Mouse (Mus musculus) limb, embryonic 10.5 days (tissue): Measurements from ENCODE around the gene Defb15. TPM values are rescaled to one million over a fixed set of nuclear protein-coding genes. Genes with fewer than 3 reads are reported as not detected.
A peak's percentile ranks its signal among the peaks of the same experiment; 100 is the strongest.
"Not testable (repeated sequence)": the region's sequence is repeated elsewhere in the genome, so short reads cannot be mapped to it uniquely, and the experiment has no call there.

ENCODE experiments used
- DNase-seq: peaks from one replicate; pipeline ENCODE4 v3.0.0-alpha.2; 2017; ENCODE audit warnings: low spot score
- H3K27ac ChIP-seq: fragments of 300-500 bp; sonication (generic); 2 replicates; pipeline ENCODE4 v1.5.1; 2016; ENCODE audit warnings: mild to moderate bottlenecking
- H3K27me3 ChIP-seq: fragments of 300-500 bp; sonication (generic); 2 replicates; pipeline ENCODE4 v1.6.1; 2016; ENCODE audit warnings: low read depth, mild to moderate bottlenecking; ENCODE audit not compliant: poor library complexity, severe bottlenecking
- H3K36me3 ChIP-seq: fragments of 300-500 bp; sonication (generic); 2 replicates; pipeline ENCODE4 v1.6.1; 2016; ENCODE audit warnings: mild to moderate bottlenecking, moderate library complexity
- H3K4me1 ChIP-seq: fragments of 300-500 bp; sonication (generic); 2 replicates; pipeline ENCODE4 v1.6.1; 2016
- H3K4me3 ChIP-seq: fragments of 300-500 bp; sonication (generic); 2 replicates; pipeline ENCODE4 v1.5.1; 2016; ENCODE audit warnings: mild to moderate bottlenecking, moderate library complexity
- H3K9me3 ChIP-seq: fragments of 300-500 bp; sonication (generic); replicated peaks from 2 replicates; pipeline ENCODE4 v1.6.1; 2016; ENCODE audit warnings: mild to moderate bottlenecking
- WGBS: fragments of 180-500 bp; shearing (Covaris S2); methylation state at CpG from one replicate; pipeline ENCODE4 v1.1.7; 2016; 5-methylcytosine and 5-hydroxymethylcytosine counted together
- polyA plus RNA-seq: library from polyadenylated mRNA; unstranded; fragments of >200 nt; fragmentation: Nextera tagmentation; extraction: Ambion mirVana; gene quantifications from 2 replicates; pipeline ENCODE4 v1.2.1, GENCODE M21; 2016

The Defb15 gene
- polyA plus RNA-seq: not detected in 2 replicates

GRCm38 (mm10) chr8:21932610-21933009, at the start of gene Defb15:
Gene Defb15 (minus strand): TSS chr8:21932710.
- H3K27me3 ChIP-seq: no peaks in the 10 kb centered on the region
- H3K27ac ChIP-seq: no peak within 1 kb of the TSS
- 95% methylated on average over 6 of the region's 6 CpGs for WGBS
- H3K9me3 ChIP-seq: no peaks in the 10 kb centered on the region
- H3K4me1 ChIP-seq: no peaks in the 10 kb centered on the region
- no peaks in the 10 kb centered on the region for H3K36me3 ChIP-seq
- H3K4me3 ChIP-seq: no peak within 1 kb of the TSS
- DNase-seq: no peak

- no peaks in the 10 kb centered on the region for H3K36me3 ChIP-seq
- WGBS: 63% methylated on average over 8 of the region's 8 CpGs
- no peak overlapping the region for H3K4me3 ChIP-seq
- H3K4me1 ChIP-seq: no peaks in the 10 kb centered on the region
- H3K9me3 ChIP-seq: no peaks in the 10 kb centered on the region
- DNase-seq: no peak
- H3K27ac ChIP-seq: no peak overlapping the region
- no peaks in the 10 kb centered on the region for H3K27me3 ChIP-seq
Measured at GRCm38 (mm10) chr8:21981664-21982337, 49.3 kb upstream of the Defb15 start.

GRCm38 (mm10) chr8:21978193-21978592, 45.7 kb upstream of the Defb15 start:
- no peak overlapping the region for H3K4me3 ChIP-seq
- WGBS: 76% methylated on average over 4 of the region's 4 CpGs
- no peaks in the 10 kb centered on the region for H3K27me3 ChIP-seq
- H3K4me1 ChIP-seq: no peaks in the 10 kb centered on the region
- no peaks in the 10 kb centered on the region for H3K36me3 ChIP-seq
- no peaks in the 10 kb centered on the region for H3K9me3 ChIP-seq
- H3K27ac ChIP-seq: no peak overlapping the region
- DNase-seq: no peak

- DNase-seq: no peak
- Histone ChIP-seq H3K9me3 (no peaks in the 10 kb centered on the region), H3K36me3 (no peaks in the 10 kb centered on the region), H3K27ac (no peak within 1 kb of the TSS), H3K27me3 (no peaks in the 10 kb centered on the region), H3K4me1 (no peaks in the 10 kb centered on the region), H3K4me3 (no peak within 1 kb of the TSS)
- 92% methylated on average over 3 of the region's 3 CpGs for WGBS
Measured at GRCm38 (mm10) chr8:21969475-21969874, 37.0 kb upstream of the Defb15 start, which contains the start of gene Ccdc70. Gene Ccdc70 (plus strand): TSS chr8:21969775.

- H3K4me1 ChIP-seq: no peaks in the 10 kb centered on the region
- 87% methylated on average over 1 of the region's 1 CpGs for WGBS
- no peaks in the 10 kb centered on the region for H3K27me3 ChIP-seq
- H3K36me3 ChIP-seq: no peaks in the 10 kb centered on the region
- no peak overlapping the region for H3K4me3 ChIP-seq
- H3K9me3 ChIP-seq: no peaks in the 10 kb centered on the region
- H3K27ac ChIP-seq: no peak overlapping the region
- DNase-seq: no peak
Measured at GRCm38 (mm10) chr8:21966646-21967045, 34.1 kb upstream of the Defb15 start.

- WGBS: 89% methylated on average over 2 of the region's 2 CpGs
- Histone ChIP-seq H3K9me3 (no peaks in the 10 kb centered on the region), H3K4me3 (no peak within 1 kb of the TSS), H3K27me3 (no peaks in the 10 kb centered on the region), H3K36me3 (no peaks in the 10 kb centered on the region), H3K4me1 (no peaks in the 10 kb centered on the region), H3K27ac (no peak within 1 kb of the TSS)
- DNase-seq: no peak
Measured at GRCm38 (mm10) chr8:21958414-21958813, 25.9 kb upstream of the Defb15 start, which contains the start of gene Fam90a1a. Gene Fam90a1a (plus strand): TSS chr8:21958714.

GRCm38 (mm10) chr8:21956336-21956735, 23.8 kb upstream of the Defb15 start:
- DNase-seq: no peak
- Histone ChIP-seq H3K27ac (no peak overlapping the region), H3K4me1 (no peaks in the 10 kb centered on the region), H3K27me3 (no peaks in the 10 kb centered on the region), H3K9me3 (no peaks in the 10 kb centered on the region), H3K36me3 (no peaks in the 10 kb centered on the region), H3K4me3 (no peak overlapping the region)
- WGBS: 87% methylated on average over 3 of the region's 3 CpGs

- no peak overlapping the region for H3K4me3 ChIP-seq
- H3K4me1 ChIP-seq: no peaks in the 10 kb centered on the region
- no peaks in the 10 kb centered on the region for H3K36me3 ChIP-seq
- DNase-seq: peak; percentile 67
- H3K9me3 ChIP-seq: no peaks in the 10 kb centered on the region
- H3K27ac ChIP-seq: no peak overlapping the region
- 7% methylated on average over 9 of the region's 9 CpGs for WGBS
- no peaks in the 10 kb centered on the region for H3K27me3 ChIP-seq
Measured at GRCm38 (mm10) chr8:21955321-21955720, 22.8 kb upstream of the Defb15 start.

- no peak for DNase-seq
- no peak overlapping the region for H3K27ac ChIP-seq
- H3K4me3 ChIP-seq: no peak overlapping the region
- H3K4me1 ChIP-seq: no peaks in the 10 kb centered on the region
- no peaks in the 10 kb centered on the region for H3K36me3 ChIP-seq
- H3K9me3 ChIP-seq: no peaks in the 10 kb centered on the region
- WGBS: 88% methylated on average over 9 of the region's 9 CpGs
- H3K27me3 ChIP-seq: no peaks in the 10 kb centered on the region
Measured at GRCm38 (mm10) chr8:21947311-21948017, 15.0 kb upstream of the Defb15 start.

GRCm38 (mm10) chr8:21946462-21946861, 14.0 kb upstream of the Defb15 start, which contains the start of gene Defb13:
Gene Defb13 (plus strand): TSS chr8:21946762.
- Histone ChIP-seq H3K27me3 (no peaks in the 10 kb centered on the region), H3K9me3 (no peaks in the 10 kb centered on the region), H3K36me3 (no peaks in the 10 kb centered on the region), H3K4me3 (no peak within 1 kb of the TSS), H3K4me1 (no peaks in the 10 kb centered on the region), H3K27ac (no peak within 1 kb of the TSS)
- no peak for DNase-seq
- 92% methylated on average over 6 of the region's 6 CpGs for WGBS

GRCm38 (mm10) chr8:21938052-21938451, 5.5 kb upstream of the Defb15 start, which contains the start of gene Defb35:
Gene Defb35 (plus strand): TSS chr8:21938352.
- H3K4me1 ChIP-seq, H3K27ac ChIP-seq, H3K36me3 ChIP-seq, H3K9me3 ChIP-seq, H3K4me3 ChIP-seq, H3K27me3 ChIP-seq, DNase-seq: not testable (repeated sequence)
- 89% methylated on average over 4 of the region's 4 CpGs for WGBS

- H3K27ac ChIP-seq, H3K9me3 ChIP-seq, H3K4me1 ChIP-seq, H3K36me3 ChIP-seq, H3K27me3 ChIP-seq, DNase-seq, H3K4me3 ChIP-seq: not testable (repeated sequence)
- WGBS: 88% methylated on average over 3 of the region's 3 CpGs
Measured at GRCm38 (mm10) chr8:21930754-21931153, 1.8 kb downstream of the Defb15 start.

- Histone ChIP-seq H3K36me3 (no peaks in the 10 kb centered on the region), H3K27me3 (no peaks in the 10 kb centered on the region), H3K27ac (no peak overlapping the region), H3K4me1 (no peaks in the 10 kb centered on the region), H3K9me3 (no peaks in the 10 kb centered on the region), H3K4me3 (no peak overlapping the region)
- no peak for DNase-seq
- WGBS: 92% methylated on average over 3 of the region's 3 CpGs
Measured at GRCm38 (mm10) chr8:21915625-21916024, 16.9 kb downstream of the Defb15 start.
